Mouse (Mus musculus): Measurements from ENCODE around the gene Ppp1r1c. TPM values are rescaled to one million over a fixed set of nuclear protein-coding genes. Genes with fewer than 3 reads are reported as not detected.

Gene Ppp1r1c
- polyA plus RNA-seq, 1 experiment from 2014 or later: not detected

DNA sequence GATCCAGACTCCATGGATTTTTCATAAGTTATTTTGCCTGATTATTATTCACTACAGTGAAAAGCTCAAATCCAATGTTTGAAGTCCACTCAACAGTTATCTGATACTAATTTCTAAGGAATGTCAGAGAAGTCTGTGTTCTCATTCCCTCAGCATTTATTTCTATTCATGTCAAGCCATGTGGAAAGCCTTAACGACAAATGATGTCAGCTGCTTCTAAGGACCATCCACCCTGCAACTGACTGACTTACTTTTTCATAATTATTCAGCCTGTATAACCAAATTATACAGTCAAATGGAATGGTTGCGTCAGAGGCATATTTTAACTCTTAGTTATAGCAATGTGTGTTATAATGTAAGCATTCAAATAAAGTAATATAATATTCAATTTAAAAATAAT lies 8.3 kb downstream of the Ppp1r1c start:
- Histone ChIP-seq H3K4me2 (ENCODE audit: low read length) (no peak overlapping the region), H3K4me1 (replicated peaks; ENCODE audit: control insufficient read depth, insufficient read depth, low read length) (0 out of 2 replicates have a peak, but pooled peaks cover 3% of the 10 kb centered on the region), H3K9me3 (ENCODE audit: control insufficient read depth, low read length) (no peaks in the 10 kb centered on the region), H3K27me3 (replicated peaks; ENCODE audit: control insufficient read depth, insufficient read depth, low read length) (no peaks in the 10 kb centered on the region), H3K27ac (ENCODE audit: low read depth) (no peak overlapping the region), H3K4me3 (ENCODE audit: low read depth, low read length) (no peak overlapping the region), H3K9ac (ENCODE audit: low read length) (no peak overlapping the region), H3K36me3 (ENCODE audit: control insufficient read depth, insufficient read depth, low read length) (no peaks in the 10 kb centered on the region)
- ATAC-seq (replicated peaks; ENCODE audit: low FRiP score, low TSS enrichment, low read depth): no peak
- DNase-seq (ENCODE audit: low spot score): no peak
- 72% methylated on average over 2 of the region's 2 CpGs for WGBS

GRCm38 (mm10) chr2:79717846-79718245 lies 10.3 kb downstream of the Ppp1r1c start:
- no peaks in the 10 kb centered on the region for H3K36me3 ChIP-seq (ENCODE audit: control insufficient read depth, insufficient read depth, low read length)
- no peaks in the 10 kb centered on the region for H3K9me3 ChIP-seq (ENCODE audit: control insufficient read depth, low read length)
- H3K4me3 ChIP-seq (ENCODE audit: low read depth, low read length): no peak overlapping the region
- no peaks in the 10 kb centered on the region for H3K27me3 ChIP-seq (replicated peaks; ENCODE audit: control insufficient read depth, insufficient read depth, low read length)
- DNase-seq (ENCODE audit: low spot score) (no peak), ATAC-seq (replicated peaks; ENCODE audit: low FRiP score, low TSS enrichment, low read depth) (no peak)
- H3K4me2 ChIP-seq (ENCODE audit: low read length): no peak overlapping the region
- no peak overlapping the region for H3K9ac ChIP-seq (ENCODE audit: low read length)
- 0 out of 2 replicates have a peak, but pooled peaks cover 3% of the 10 kb centered on the region for H3K4me1 ChIP-seq (replicated peaks; ENCODE audit: control insufficient read depth, insufficient read depth, low read length)
- H3K27ac ChIP-seq (ENCODE audit: low read depth): no peak overlapping the region

DNA sequence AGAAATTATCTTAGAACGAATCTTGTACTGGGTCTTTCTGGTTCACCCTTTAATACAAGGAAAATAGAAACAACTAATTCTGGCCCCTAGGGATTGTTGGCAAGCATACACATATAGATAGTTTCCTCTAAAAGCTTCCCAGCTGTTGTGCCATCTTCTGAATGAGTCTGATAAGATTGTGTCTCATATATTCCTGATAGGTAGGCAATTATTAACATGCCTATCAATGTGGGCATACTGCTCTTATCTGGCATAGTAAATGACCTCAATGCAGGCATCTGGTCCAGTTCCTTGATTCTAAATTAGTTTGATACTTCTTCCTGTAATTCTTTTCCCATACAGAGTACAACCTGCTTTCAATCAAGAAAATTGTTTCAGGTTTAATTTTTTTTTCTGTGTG lies 14.8 kb downstream of the Ppp1r1c start:
- no peaks in the 10 kb centered on the region for H3K4me1 ChIP-seq (replicated peaks; ENCODE audit: control insufficient read depth, insufficient read depth, low read length)
- no peaks in the 10 kb centered on the region for H3K9me3 ChIP-seq (ENCODE audit: control insufficient read depth, low read length)
- ATAC-seq (replicated peaks; ENCODE audit: low FRiP score, low TSS enrichment, low read depth) (no peak), DNase-seq (ENCODE audit: low spot score) (no peak)
- no peaks in the 10 kb centered on the region for H3K36me3 ChIP-seq (ENCODE audit: control insufficient read depth, insufficient read depth, low read length)
- no peak overlapping the region for H3K4me2 ChIP-seq (ENCODE audit: low read length)
- no peak overlapping the region for H3K27ac ChIP-seq (ENCODE audit: low read depth)
- H3K27me3 ChIP-seq (replicated peaks; ENCODE audit: control insufficient read depth, insufficient read depth, low read length): no peaks in the 10 kb centered on the region
- 80% methylated on average over 1 of the region's 1 CpGs for WGBS
- no peak overlapping the region for H3K4me3 ChIP-seq (ENCODE audit: low read depth, low read length)
- no peak overlapping the region for H3K9ac ChIP-seq (ENCODE audit: low read length)

- Histone ChIP-seq H3K27me3 (replicated peaks; ENCODE audit: control insufficient read depth, insufficient read depth, low read length) (no peaks in the 10 kb centered on the region), H3K9me3 (ENCODE audit: control insufficient read depth, low read length) (peaks cover 3% of the 10 kb centered on the region; the same call in 1 of the 2 replicates), H3K27ac (ENCODE audit: low read depth) (no peak overlapping the region), H3K36me3 (ENCODE audit: control insufficient read depth, insufficient read depth, low read length) (no peaks in the 10 kb centered on the region), H3K4me1 (replicated peaks; ENCODE audit: control insufficient read depth, insufficient read depth, low read length) (peaks cover 6% of the 10 kb centered on the region; the same call in 1 of the 2 replicates), H3K4me2 (ENCODE audit: low read length) (no peak overlapping the region), H3K9ac (ENCODE audit: low read length) (no peak overlapping the region), H3K4me3 (ENCODE audit: low read depth, low read length) (no peak overlapping the region)
- DNase-seq (ENCODE audit: low spot score) (peak; percentile 54), ATAC-seq (replicated peaks; ENCODE audit: low FRiP score, low TSS enrichment, low read depth) (no peak)
- 73% methylated on average over 2 of the region's 2 CpGs for WGBS
Observed at GRCm38 (mm10) chr2:79738958-79739357, 31.4 kb downstream of the Ppp1r1c start.

DNA sequence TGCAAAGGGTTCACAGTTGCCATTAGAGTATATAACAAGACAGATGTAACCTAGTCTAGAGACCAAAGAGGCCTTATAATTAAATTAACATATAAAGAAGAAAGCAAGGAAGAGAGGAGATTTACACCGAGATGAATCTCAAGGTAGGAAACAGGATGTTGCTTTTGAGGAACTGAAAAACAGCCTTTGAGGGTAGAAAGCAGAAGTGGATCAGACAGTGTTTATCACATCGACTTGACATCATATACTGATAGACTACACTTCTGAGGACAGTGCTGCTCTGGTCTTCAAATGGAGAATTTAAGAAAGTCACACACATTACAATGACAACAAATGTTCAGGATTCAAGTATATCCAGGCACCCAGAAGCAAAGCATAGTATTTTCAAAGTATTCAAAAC lies 34.4 kb downstream of the Ppp1r1c start:
- no peak for ATAC-seq (replicated peaks; ENCODE audit: low FRiP score, low TSS enrichment, low read depth)
- peaks cover under 1% of the 10 kb centered on the region; the same call in 1 of the 2 replicates for H3K9me3 ChIP-seq (ENCODE audit: control insufficient read depth, low read length)
- H3K4me2 ChIP-seq (ENCODE audit: low read length): no peak overlapping the region
- no peak overlapping the region for H3K27ac ChIP-seq (ENCODE audit: low read depth)
- H3K9ac ChIP-seq (ENCODE audit: low read length): no peak overlapping the region
- no peak for DNase-seq (ENCODE audit: low spot score)
- no peaks in the 10 kb centered on the region for H3K27me3 ChIP-seq (replicated peaks; ENCODE audit: control insufficient read depth, insufficient read depth, low read length)
- 79% methylated on average over 2 of the region's 2 CpGs for WGBS
- no peaks in the 10 kb centered on the region for H3K36me3 ChIP-seq (ENCODE audit: control insufficient read depth, insufficient read depth, low read length)
- H3K4me3 ChIP-seq (ENCODE audit: low read depth, low read length): no peak overlapping the region
- peaks cover 6% of the 10 kb centered on the region; the same call in 1 of the 2 replicates for H3K4me1 ChIP-seq (replicated peaks; ENCODE audit: control insufficient read depth, insufficient read depth, low read length)

DNA sequence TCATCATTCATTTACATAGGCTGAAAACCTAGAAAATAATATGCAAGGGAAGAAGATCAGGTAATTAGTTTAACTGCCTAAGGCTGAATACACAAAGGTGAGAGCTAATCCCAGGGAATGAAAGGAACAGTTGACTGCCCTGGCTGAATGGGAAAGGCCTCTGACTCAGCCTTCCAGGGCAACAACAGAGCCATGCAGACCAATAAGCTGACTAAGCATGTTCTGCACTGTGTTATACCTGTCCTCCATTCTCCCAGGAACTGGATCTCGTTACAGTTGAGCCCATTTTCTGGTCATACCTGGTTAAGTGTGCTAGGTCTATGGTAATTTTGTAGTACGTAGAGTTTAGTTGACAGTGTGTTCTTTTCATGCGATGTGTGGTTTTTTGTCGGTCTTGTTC lies 36.6 kb downstream of the Ppp1r1c start:
- Histone ChIP-seq H3K4me2 (ENCODE audit: low read length) (no peak overlapping the region), H3K4me3 (ENCODE audit: low read depth, low read length) (no peak overlapping the region), H3K36me3 (ENCODE audit: control insufficient read depth, insufficient read depth, low read length) (no peaks in the 10 kb centered on the region), H3K4me1 (replicated peaks; ENCODE audit: control insufficient read depth, insufficient read depth, low read length) (no peaks in the 10 kb centered on the region), H3K9ac (ENCODE audit: low read length) (no peak overlapping the region), H3K9me3 (ENCODE audit: control insufficient read depth, low read length) (no peaks in the 10 kb centered on the region), H3K27ac (ENCODE audit: low read depth) (no peak overlapping the region), H3K27me3 (replicated peaks; ENCODE audit: control insufficient read depth, insufficient read depth, low read length) (no peaks in the 10 kb centered on the region)
- 93% methylated on average over 4 of the region's 4 CpGs for WGBS
- no peak for DNase-seq (ENCODE audit: low spot score)
- no peak for ATAC-seq (replicated peaks; ENCODE audit: low FRiP score, low TSS enrichment, low read depth)

DNA sequence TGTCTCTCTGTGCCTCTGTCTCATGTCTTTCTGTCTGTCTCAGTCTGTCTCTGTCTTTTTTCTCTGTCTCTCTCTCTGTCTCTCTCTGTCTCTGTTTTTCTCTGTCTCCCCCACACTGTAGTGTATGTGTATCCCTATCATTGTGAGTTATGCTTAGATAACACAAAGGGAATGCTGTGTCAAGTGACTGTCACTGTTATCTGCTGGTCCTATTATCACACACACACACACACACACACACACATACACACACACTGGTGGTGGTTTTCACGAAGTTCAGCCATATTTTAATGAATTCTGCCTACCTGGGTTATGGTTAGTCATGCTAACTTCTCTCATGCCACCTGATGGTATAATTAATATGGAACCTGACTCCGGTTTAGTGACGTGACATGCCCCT lies 44.1 kb downstream of the Ppp1r1c start:
- Histone ChIP-seq H3K27ac (ENCODE audit: low read depth) (no peak overlapping the region), H3K9me3 (ENCODE audit: control insufficient read depth, low read length) (no peaks in the 10 kb centered on the region), H3K4me2 (ENCODE audit: low read length) (no peak overlapping the region), H3K36me3 (ENCODE audit: control insufficient read depth, insufficient read depth, low read length) (no peaks in the 10 kb centered on the region), H3K27me3 (replicated peaks; ENCODE audit: control insufficient read depth, insufficient read depth, low read length) (no peaks in the 10 kb centered on the region), H3K4me1 (replicated peaks; ENCODE audit: control insufficient read depth, insufficient read depth, low read length) (no peaks in the 10 kb centered on the region), H3K4me3 (ENCODE audit: low read depth, low read length) (no peak overlapping the region), H3K9ac (ENCODE audit: low read length) (no peak overlapping the region)
- no peak for DNase-seq (ENCODE audit: low spot score)
- WGBS: 84% methylated on average over 3 of the region's 3 CpGs
- no peak for ATAC-seq (replicated peaks; ENCODE audit: low FRiP score, low TSS enrichment, low read depth)

DNA sequence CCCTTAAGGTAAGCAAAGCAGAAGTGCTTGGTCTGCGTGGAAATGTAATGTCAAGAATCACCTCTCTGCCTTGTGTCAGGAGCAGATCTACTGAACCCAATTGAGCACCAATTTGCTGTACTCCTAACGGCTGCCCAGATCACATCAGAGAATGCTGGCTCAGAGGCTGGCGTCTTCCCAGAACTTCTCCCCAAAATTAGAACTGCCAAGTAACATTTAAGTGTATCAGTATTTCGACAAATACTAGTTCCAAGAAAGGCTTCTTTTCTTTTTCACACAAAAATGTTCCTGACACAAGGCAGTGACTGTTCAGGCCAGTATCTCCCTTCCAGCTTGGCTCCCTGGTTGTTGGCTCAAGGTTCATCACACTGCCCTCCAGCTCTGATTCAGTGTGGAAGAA lies 52.4 kb downstream of the Ppp1r1c start:
- DNase-seq (ENCODE audit: low spot score) (no peak), ATAC-seq (replicated peaks; ENCODE audit: low FRiP score, low TSS enrichment, low read depth) (no peak)
- Histone ChIP-seq H3K4me2 (ENCODE audit: low read length) (no peak overlapping the region), H3K9me3 (ENCODE audit: control insufficient read depth, low read length) (no peaks in the 10 kb centered on the region), H3K27me3 (replicated peaks; ENCODE audit: control insufficient read depth, insufficient read depth, low read length) (no peaks in the 10 kb centered on the region), H3K36me3 (ENCODE audit: control insufficient read depth, insufficient read depth, low read length) (no peaks in the 10 kb centered on the region), H3K9ac (ENCODE audit: low read length) (no peak overlapping the region), H3K4me3 (ENCODE audit: low read depth, low read length) (no peak overlapping the region), H3K27ac (ENCODE audit: low read depth) (no peak overlapping the region), H3K4me1 (replicated peaks; ENCODE audit: control insufficient read depth, insufficient read depth, low read length) (peaks cover 3% of the 10 kb centered on the region; the same call in 1 of the 2 replicates)
- 59% methylated on average over 4 of the region's 4 CpGs for WGBS

GRCm38 (mm10) chr2:79762723-79763388 lies 55.3 kb downstream of the Ppp1r1c start:
- no peak overlapping the region for H3K27ac ChIP-seq (ENCODE audit: low read depth)
- no peaks in the 10 kb centered on the region for H3K27me3 ChIP-seq (replicated peaks; ENCODE audit: control insufficient read depth, insufficient read depth, low read length)
- no peak overlapping the region for H3K4me2 ChIP-seq (ENCODE audit: low read length)
- H3K4me1 ChIP-seq (replicated peaks; ENCODE audit: control insufficient read depth, insufficient read depth, low read length): peaks cover 5% of the 10 kb centered on the region
- 66% methylated on average over 6 of the region's 6 CpGs for WGBS
- H3K4me3 ChIP-seq (ENCODE audit: low read depth, low read length): no peak overlapping the region
- no peak overlapping the region for H3K9ac ChIP-seq (ENCODE audit: low read length)
- H3K9me3 ChIP-seq (ENCODE audit: control insufficient read depth, low read length): no peaks in the 10 kb centered on the region
- no peaks in the 10 kb centered on the region for H3K36me3 ChIP-seq (ENCODE audit: control insufficient read depth, insufficient read depth, low read length)
- no peak for DNase-seq (ENCODE audit: low spot score)
- no peak for ATAC-seq (replicated peaks; ENCODE audit: low FRiP score, low TSS enrichment, low read depth)

Data from intestine, embryonic 14.5 days (tissue).